Mouse (Mus musculus) liver, embryonic 11.5 days (tissue): ENCODE measurements at regions not wholly inside any gene's neighbourhood (a gene's known extent, or its start where the extent isn't known, plus 50 kb on each side); places are given as distances from the start of the nearest gene placed in this dataset. TPM values are rescaled to one million over a fixed set of nuclear protein-coding genes. Genes with fewer than 3 reads are reported as not detected.

Experiments
- ATAC-seq: fragments of 200-750 bp; cut with Nextera tagmentation; replicated peaks from 2 replicates; pipeline ENCODE4 v1.8.0; 2017; ENCODE audit warnings: moderate number of reproducible peaks, mild to moderate bottlenecking, moderate TSS enrichment, moderate library complexity; ENCODE audit not compliant: low FRiP score
- DNase-seq: peaks from one replicate; pipeline ENCODE4 v3.0.0-alpha.2; 2017; ENCODE audit warnings: low spot score
- H3K27ac ChIP-seq: fragments of 300-500 bp; sonication (generic); 2 replicates; pipeline ENCODE4 v1.5.1; 2014; ENCODE audit warnings: mild to moderate bottlenecking, low read depth, low read length, control low read depth
- H3K27me3 ChIP-seq: fragments of 300-500 bp; sonication (generic); replicated peaks from 2 replicates; pipeline ENCODE4 v1.6.1; 2014; ENCODE audit warnings: low read length, mixed read lengths; ENCODE audit not compliant: control insufficient read depth, insufficient read depth
- H3K36me3 ChIP-seq: fragments of 300-500 bp; sonication (generic); 2 replicates; pipeline ENCODE4 v1.6.1; 2014; ENCODE audit warnings: mild to moderate bottlenecking, low read length, moderate library complexity, mixed read lengths; ENCODE audit not compliant: control insufficient read depth, insufficient read depth
- H3K4me1 ChIP-seq: fragments of 300-500 bp; sonication (generic); replicated peaks from 2 replicates; pipeline ENCODE4 v1.6.1; 2014; ENCODE audit warnings: low read length, mixed read lengths; ENCODE audit not compliant: control insufficient read depth, insufficient read depth
- H3K4me2 ChIP-seq: fragments of 300-500 bp; sonication (generic); 2 replicates; pipeline ENCODE4 v1.6.1; 2014; ENCODE audit warnings: mild to moderate bottlenecking, control low read depth, moderate library complexity
- H3K4me3 ChIP-seq: fragments of 300-500 bp; sonication (generic); 2 replicates; pipeline ENCODE4 v1.5.1; 2014; ENCODE audit warnings: low read depth, low read length, control low read depth
- H3K9ac ChIP-seq: fragments of 300-500 bp; sonication (generic); 2 replicates; pipeline ENCODE4 v1.6.1; 2014; ENCODE audit warnings: low read depth, low read length, control low read depth
- H3K9me3 ChIP-seq: fragments of 300-500 bp; sonication (generic); 2 replicates; pipeline ENCODE4 v1.6.1; 2016; ENCODE audit warnings: low read length, inconsistent platforms, mixed read lengths; ENCODE audit not compliant: control insufficient read depth
- WGBS: fragments of 180-500 bp; shearing (Covaris S2); extraction: QIAGEN DNeasy Blood & Tissue Kit; methylation state at CpG from one replicate; pipeline ENCODE4 v1.1.7; 2014; 5-methylcytosine and 5-hydroxymethylcytosine counted together
- microRNA-seq: library from miRNA; unstranded; fragments of <30 nt; microRNA quantifications from one replicate; pipeline ENCODE4, GENCODE M21; 2017; ENCODE audit warnings: borderline number of aligned reads

DNA sequence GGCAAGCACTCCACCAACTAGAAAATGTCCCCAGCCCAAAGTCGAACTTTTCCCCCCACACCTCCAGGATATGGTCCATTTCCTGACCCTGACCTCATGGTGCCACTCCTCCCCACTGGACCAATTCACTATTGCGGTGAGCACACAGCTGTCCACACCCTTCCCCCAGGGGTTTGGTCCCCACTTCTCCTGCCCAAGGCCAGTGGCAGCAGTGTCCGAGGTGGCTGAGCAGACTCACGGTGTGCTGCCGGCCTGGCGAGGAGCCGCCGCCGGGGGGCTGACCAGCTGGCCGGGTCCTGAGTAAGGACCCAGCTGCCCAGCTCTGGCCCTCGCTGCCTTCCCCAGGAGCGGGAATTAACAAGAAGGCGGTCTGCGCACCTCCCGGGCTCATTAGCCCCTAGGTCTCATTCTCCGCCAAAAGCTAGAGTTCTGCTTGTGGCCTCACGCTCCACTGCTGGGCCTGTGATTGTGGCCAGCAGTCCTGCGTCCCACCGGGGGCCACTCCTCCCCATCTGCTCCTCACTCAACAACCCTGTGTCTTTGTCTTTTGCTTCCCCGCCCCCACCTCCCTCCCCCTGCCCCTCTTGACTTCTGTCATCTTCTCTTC lies 73.3 kb upstream of the Lhx5 start:
- ATAC-seq, result no peak
- Histone ChIP-seq H3K27ac (no peak overlapping the region), H3K36me3 (no peaks in the 10 kb centered on the region), H3K4me2 (no peak overlapping the region), H3K4me1 (no peaks in the 10 kb centered on the region), H3K4me3 (no peak overlapping the region), H3K9ac (no peak overlapping the region), H3K27me3 (peaks cover 20% of the 10 kb centered on the region), H3K9me3 (no peaks in the 10 kb centered on the region)
- DNase-seq, result no peak
- WGBS, result 16% methylated on average over 20 of the region's 20 CpGs

GRCm38 (mm10) chr5:120365950-120366467 lies 65.5 kb upstream of the Lhx5 start:
- ATAC-seq, result no peak
- 33% methylated on average over 10 of the region's 10 CpGs for WGBS

GRCm38 (mm10) chr5:120368797-120369196 lies 62.7 kb upstream of the Lhx5 start:
- no peak for ATAC-seq
- no peak for DNase-seq
- no peaks in the 10 kb centered on the region for H3K9me3 ChIP-seq
- peaks cover 18% of the 10 kb centered on the region for H3K27me3 ChIP-seq
- H3K27ac ChIP-seq, result no peak overlapping the region
- 78% methylated on average over 1 of the region's 1 CpGs for WGBS
- no peak overlapping the region for H3K9ac ChIP-seq
- H3K4me2 ChIP-seq, result no peak overlapping the region
- no peaks in the 10 kb centered on the region for H3K4me1 ChIP-seq
- no peak overlapping the region for H3K4me3 ChIP-seq
- H3K36me3 ChIP-seq, result no peaks in the 10 kb centered on the region

More at GRCm38 (mm10) chr5:120365950-120366467, 65.5 kb upstream of the Lhx5 start:
- no peaks in the 10 kb centered on the region for H3K4me1 ChIP-seq
- DNase-seq, result no peak
- peaks cover 12% of the 10 kb centered on the region for H3K27me3 ChIP-seq
- no peak overlapping the region for H3K9ac ChIP-seq
- H3K4me3 ChIP-seq, result no peak overlapping the region
- no peaks in the 10 kb centered on the region for H3K9me3 ChIP-seq
- no peak overlapping the region for H3K4me2 ChIP-seq
- H3K27ac ChIP-seq, result no peak overlapping the region
- no peaks in the 10 kb centered on the region for H3K36me3 ChIP-seq

- H3K9me3 ChIP-seq, result no peaks in the 10 kb centered on the region
- DNase-seq (no peak), ATAC-seq (no peak)
- no peak overlapping the region for H3K4me3 ChIP-seq
- H3K9ac ChIP-seq, result no peak overlapping the region
- WGBS, result 11% methylated on average over 15 of the region's 15 CpGs
- H3K36me3 ChIP-seq, result no peaks in the 10 kb centered on the region
- no peaks in the 10 kb centered on the region for H3K4me1 ChIP-seq
- no peak overlapping the region for H3K27ac ChIP-seq
- peaks cover 14% of the 10 kb centered on the region for H3K27me3 ChIP-seq
- H3K4me2 ChIP-seq, result no peak overlapping the region
Measured at GRCm38 (mm10) chr5:120371176-120371819, 60.2 kb upstream of the Lhx5 start.

- Histone ChIP-seq H3K27me3 (peaks cover 14% of the 10 kb centered on the region), H3K4me3 (no peak overlapping the region), H3K27ac (no peak overlapping the region), H3K9me3 (no peaks in the 10 kb centered on the region), H3K36me3 (no peaks in the 10 kb centered on the region), H3K4me1 (no peaks in the 10 kb centered on the region), H3K9ac (no peak overlapping the region), H3K4me2 (no peak overlapping the region)
- ATAC-seq (no peak), DNase-seq (no peak)
- WGBS, result 86% methylated on average over 7 of the region's 7 CpGs
Measured at GRCm38 (mm10) chr5:120373426-120373825, 58.1 kb upstream of the Lhx5 start.

Small RNA genes lying in the stretch of these regions (microRNA-seq; reads per million reads assigned to microRNA genes)
- not detected for gene Gm26474
